Mouse (Mus musculus): ENCODE measurements around the gene Ppp1r13b.

Gene Ppp1r13b

DNA sequence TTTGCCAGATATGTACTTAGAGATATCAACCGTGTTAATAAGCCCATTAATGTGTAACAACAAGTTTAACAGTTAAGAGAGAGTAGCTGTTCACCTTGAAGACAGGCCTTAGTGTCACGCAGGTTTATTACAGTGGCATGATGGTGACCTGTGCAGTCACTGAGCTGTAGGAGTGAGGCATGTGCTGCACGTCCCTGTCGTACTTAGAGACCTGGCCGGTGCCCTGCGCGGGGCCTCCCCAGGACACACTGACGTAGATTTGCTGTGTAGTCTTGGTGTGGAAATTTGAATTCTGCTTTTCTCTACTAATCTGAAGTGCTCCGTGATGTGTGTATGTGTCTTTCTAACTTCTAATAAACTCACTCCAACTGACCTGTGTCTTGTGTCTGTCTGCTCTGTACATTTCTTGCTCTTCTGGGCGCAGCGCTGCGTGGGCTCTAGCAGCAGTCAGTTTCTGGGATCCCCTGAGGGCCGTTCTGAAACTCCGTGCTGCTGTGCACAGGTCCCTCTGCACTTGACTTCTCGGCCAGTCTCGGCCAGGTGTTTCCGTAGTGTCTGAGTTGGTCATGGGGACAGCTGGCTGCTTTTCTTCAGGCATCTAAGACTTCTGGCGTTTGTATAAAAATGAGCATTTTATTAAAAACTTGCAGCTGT lies 113.3 kb downstream of the Ppp1r13b start:
- in situ Hi-C loops (cut with MboI, MseI) = loop anchor here (10.0 kb wide), 1 partner anchor 1660 kb away; no protein-coding TSS in a partner anchor

DNA sequence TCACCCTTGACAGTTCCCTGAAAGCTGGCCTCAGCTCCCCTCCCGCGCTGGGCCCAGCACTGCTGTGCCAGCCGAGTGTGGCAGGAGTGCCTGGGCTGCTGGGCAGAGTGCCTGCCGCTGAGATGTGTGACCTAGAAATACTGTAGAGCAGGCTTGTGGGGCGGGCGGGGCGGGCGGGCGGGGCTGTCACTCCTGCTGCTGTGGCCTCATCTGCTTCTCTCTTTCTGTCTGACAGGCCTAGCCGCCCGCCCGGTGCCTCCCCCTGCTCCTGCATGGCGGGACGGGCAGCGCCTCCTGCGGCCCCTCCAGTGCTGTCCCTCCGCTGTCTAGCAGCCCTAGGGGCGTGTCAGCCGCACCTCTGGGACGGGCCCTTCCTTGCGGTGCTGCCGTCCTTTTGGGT lies 113.8 kb downstream of the Ppp1r13b start:
- in situ Hi-C loops (cut with MboI, MseI) = loop anchor here (10.0 kb wide), 1 partner anchor 1661 kb away; no protein-coding TSS in a partner anchor

DNA sequence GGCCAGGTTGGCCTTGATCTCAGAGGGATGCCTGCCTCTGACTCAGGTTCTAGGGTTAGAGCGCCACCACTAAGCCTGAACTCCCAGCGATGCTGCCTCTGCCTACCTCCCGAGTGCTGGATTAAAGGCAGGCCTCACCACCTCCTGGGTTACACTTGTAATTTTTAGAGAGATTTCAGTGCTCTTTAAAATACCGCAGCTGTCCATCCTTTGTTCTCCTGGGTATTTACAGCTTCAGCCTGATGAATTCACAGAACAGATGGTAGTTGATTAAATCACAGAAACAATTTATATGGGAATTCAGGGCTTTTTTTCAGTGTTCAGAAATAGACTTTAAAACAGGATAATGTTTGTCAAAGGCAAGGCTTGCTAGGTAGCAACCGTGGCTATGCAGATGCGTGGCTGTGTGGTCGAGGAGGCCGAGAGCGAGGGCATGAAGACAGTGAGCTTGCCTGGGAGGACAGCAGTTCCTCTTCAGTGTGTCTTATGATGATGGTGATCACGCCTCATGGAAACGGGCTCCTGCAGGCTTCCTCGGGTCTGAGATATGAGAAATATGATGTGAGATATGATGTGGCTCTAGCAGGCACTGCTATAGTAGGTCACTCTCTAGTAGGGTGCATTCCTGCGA lies 116.3 kb downstream of the Ppp1r13b start:
- in situ Hi-C loops (cut with MboI, MseI) = loop anchor here (10.0 kb wide), 1 partner anchor 1663 kb away; no protein-coding TSS in a partner anchor

DNA sequence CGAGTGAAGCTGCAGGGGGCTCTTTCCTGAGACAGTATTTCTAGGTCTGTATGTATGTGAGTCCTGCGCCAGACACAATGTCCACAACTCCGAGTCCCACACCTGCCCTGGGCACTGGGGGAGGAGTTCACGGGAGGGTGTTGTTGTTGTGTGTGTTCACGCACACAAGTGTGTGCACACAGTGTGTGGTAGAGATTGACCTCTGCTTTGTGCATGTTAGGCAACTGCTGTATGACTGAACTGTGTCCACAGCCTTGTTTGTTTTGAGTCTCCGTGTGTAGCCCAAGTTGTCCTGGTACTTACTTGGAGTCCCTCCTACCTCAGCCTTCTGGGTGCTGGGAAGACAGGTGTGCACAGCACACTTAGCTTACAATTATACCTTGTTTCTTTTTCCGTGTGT lies 117.3 kb downstream of the Ppp1r13b start:
- in situ Hi-C loops (cut with MboI, MseI) = loop anchor here (10.0 kb wide), 1 partner anchor 1664 kb away; no protein-coding TSS in a partner anchor

DNA sequence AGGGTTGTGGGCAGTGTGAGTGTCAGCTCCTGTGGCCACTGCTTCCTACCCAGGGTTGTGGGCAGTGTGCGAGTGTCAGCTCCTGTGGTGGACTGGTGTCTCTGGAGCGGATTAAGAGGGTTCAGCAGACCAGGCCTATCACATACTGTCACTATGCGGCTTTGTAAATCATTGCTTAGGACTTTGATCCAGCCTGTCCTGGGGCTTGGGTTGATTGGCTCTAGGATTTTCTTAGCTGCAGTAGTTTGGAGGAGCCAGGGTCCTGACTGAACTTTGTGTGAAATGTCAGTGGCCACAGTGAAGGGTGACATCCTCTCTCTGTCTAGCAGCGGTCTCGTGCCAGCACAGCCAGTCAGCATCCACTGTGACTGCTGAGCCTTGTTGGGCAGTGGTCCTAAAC lies 117.8 kb downstream of the Ppp1r13b start:
- in situ Hi-C loops (cut with MboI, MseI) = loop anchor here (10.0 kb wide), 1 partner anchor 1665 kb away; no protein-coding TSS in a partner anchor

DNA sequence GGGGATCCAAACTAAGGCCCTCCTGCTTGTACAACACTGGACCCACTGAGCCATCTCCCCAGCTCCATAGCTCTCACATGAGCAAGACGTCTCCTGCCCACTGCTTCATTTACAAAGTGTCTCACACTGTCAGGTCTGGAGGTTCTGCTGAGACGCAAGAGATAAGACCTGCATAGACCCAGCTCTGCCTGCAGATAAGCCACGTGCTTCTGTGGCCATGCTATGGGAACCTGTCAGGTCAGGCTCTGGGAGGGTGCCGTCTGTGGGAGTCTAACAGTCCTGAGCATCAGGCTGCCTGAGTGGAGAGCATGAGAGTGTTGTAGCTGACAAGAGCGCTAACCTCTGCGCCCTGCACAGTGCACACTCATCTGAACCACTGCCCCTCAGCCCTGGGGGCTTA lies 120.9 kb downstream of the Ppp1r13b start:
- in situ Hi-C loops (cut with MboI, MseI) = no loop called here

DNA sequence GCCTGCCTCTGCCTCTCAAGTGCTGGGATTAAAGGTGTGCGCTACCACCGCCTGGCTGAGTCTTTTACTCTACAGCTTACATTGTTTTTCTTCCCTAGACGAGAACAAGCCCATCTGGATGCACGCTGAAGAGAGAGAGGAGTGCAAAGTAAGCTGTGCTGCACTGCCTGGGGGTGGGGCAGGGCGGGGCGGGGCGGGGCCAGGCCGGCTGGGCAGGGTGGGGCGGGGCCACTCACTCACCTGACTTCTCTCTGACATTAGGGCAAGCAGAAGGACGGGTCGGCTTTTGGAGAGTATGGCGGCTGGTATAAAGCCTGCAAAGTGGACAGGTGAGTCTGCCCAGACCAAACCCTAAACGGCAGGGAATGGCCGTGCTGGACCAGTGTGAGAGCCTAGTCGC lies 122.7 kb downstream of the Ppp1r13b start:
- in situ Hi-C loops (cut with MboI, MseI) = no loop called here

DNA sequence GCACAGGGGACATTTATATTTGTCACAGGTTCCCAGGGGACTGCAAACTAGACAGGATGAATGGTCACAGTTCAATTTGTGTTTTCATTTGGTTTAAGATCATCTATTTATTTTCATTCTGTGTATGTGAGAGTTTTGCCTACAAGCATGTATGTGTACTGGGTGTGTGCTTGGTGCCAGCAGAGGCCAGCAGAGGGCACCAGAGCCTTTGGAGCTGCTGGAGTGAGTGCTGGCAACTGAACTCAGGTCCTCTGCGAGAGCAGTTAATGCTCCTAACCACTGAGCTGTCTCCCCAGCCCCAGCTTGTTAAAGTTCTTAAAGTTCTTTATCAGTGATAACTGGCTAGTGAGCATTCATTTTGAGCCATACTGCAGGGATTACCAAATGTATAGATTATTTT lies 128.4 kb downstream of the Ppp1r13b start:
- in situ Hi-C loops (cut with MboI, MseI) = no loop called here
